Mouse (Mus musculus): ENCODE results near the gene Tesmin. TPM values are rescaled to one million over a fixed set of nuclear protein-coding genes. Genes with fewer than 3 reads are reported as not detected.
A peak's percentile ranks its signal among the peaks of the same experiment; 100 is the strongest.

Gene Tesmin
- polyA plus RNA-seq, 1 experiment from 2014 or later = 0.36 TPM

GRCm38 (mm10) chr19:3388061-3388460 is 596 bp upstream of the Tesmin start:
- peaks cover 8% of the 10 kb centered on the region; the same call in 1 of the 2 replicates for H3K36me3 ChIP-seq (ENCODE audit: insufficient read depth, low read length)
- H3K27ac ChIP-seq (ENCODE audit: low read length) = no peak overlapping the region
- 74% methylated on average over 5 of the region's 6 CpGs for WGBS
- H3K4me3 ChIP-seq (ENCODE audit: low read length) = no peak overlapping the region
- no peaks in the 10 kb centered on the region for H3K27me3 ChIP-seq (ENCODE audit: insufficient read depth, low read length)
- H3K4me1 ChIP-seq (ENCODE audit: insufficient read depth, low read length) = peaks cover 6% of the 10 kb centered on the region
- H3K9ac ChIP-seq (replicated peaks; ENCODE audit: low read length) = no peak overlapping the region
- no peak overlapping the region for H3K4me2 ChIP-seq (replicated peaks; ENCODE audit: low read depth, low read length)
- ATAC-seq (ENCODE audit: low FRiP score, low TSS enrichment) = no peak
- peaks cover 5% of the 10 kb centered on the region; the same call in 1 of the 2 replicates for H3K9me3 ChIP-seq (ENCODE audit: low read length)

DNA sequence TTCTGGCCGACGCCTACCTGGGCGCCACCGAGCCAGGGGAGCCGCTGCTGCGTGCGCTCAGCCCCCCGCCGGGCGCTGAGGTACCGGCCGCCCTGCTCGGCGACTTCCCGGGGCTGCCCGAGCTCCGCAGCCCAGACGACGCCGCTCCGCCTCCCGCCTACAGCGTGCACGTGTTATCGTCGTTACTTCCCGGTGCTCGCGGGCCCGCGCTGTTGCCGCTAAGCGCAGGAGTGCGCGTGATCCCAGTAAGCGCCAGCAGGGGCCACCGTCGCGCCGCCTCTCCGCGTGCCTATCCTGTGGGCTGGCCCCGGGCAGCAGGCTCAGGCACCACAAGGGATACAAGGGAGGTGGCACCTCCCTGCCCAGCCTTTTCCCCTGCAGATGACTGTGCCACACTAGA is 432 bp downstream of the Tesmin start:
- H3K27ac ChIP-seq (ENCODE audit: low read length) = no peak overlapping the region
- H3K36me3 ChIP-seq (ENCODE audit: insufficient read depth, low read length) = peaks cover 5% of the 10 kb centered on the region; the same call in 1 of the 2 replicates
- peak; percentile 96 for ATAC-seq (ENCODE audit: low FRiP score, low TSS enrichment)
- peaks cover 6% of the 10 kb centered on the region for H3K4me1 ChIP-seq (ENCODE audit: insufficient read depth, low read length)
- peak overlapping the region; percentile 87 for H3K4me2 ChIP-seq (replicated peaks; ENCODE audit: low read depth, low read length)
- no peaks in the 10 kb centered on the region for H3K27me3 ChIP-seq (ENCODE audit: insufficient read depth, low read length)
- peak overlapping the region; percentile 50 for H3K4me3 ChIP-seq (ENCODE audit: low read length)
- WGBS = 0% methylated on average over 42 of the region's 43 CpGs
- peaks cover 5% of the 10 kb centered on the region; the same call in 1 of the 2 replicates for H3K9me3 ChIP-seq (ENCODE audit: low read length)
- peak overlapping the region; percentile 65 for H3K9ac ChIP-seq (replicated peaks; ENCODE audit: low read length)

DNA sequence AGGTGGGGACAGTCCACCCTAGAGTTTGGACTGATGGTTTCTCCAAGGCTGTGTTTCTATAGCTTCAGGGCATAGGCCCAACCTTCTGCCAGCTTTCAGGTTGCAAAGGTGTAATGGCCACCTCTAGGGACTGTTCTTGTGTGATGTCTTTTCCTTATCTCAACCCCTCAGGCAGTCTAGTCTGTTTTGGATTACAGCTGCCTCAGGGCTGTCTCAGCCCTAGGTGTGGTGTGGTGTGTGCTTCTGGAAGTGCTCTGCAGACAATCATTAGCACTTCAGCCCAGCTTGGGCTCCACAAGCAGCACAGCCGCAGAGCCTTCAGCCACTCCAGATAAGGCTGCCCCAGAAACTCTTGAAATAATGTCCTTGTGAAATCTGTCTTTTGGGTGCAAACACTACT is 3.7 kb downstream of the Tesmin start:
- no peak overlapping the region for H3K27ac ChIP-seq (ENCODE audit: low read length)
- WGBS = 94% methylated on average over 1 of the region's 1 CpGs
- H3K9me3 ChIP-seq (ENCODE audit: low read length) = peaks cover 5% of the 10 kb centered on the region; the same call in 1 of the 2 replicates

DNA sequence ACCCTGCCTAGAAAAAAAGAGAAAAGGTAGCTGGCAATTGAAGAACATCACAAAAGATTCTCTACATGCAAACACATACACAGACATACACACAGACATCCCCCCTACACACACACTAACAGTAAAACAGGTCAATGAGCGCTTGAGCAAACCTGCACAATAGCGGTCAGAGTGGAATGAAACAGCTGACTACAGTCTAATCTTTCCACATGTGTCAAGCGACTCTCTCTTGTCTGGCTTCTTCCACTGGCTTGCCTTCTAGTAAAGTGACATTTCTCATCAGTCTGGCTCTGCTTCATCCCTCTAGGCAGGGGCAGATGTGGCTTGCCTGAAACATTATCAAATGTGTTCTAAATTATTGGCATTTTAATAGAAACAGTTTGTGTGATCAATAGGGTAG is 5.6 kb downstream of the Tesmin start:
- H3K27ac ChIP-seq (ENCODE audit: low read length) = no peak overlapping the region
- H3K9ac ChIP-seq (replicated peaks; ENCODE audit: low read length) = no peak overlapping the region
- WGBS = 80% methylated on average over 3 of the region's 3 CpGs
- H3K4me3 ChIP-seq (ENCODE audit: low read length) = no peak overlapping the region
- no peaks in the 10 kb centered on the region for H3K36me3 ChIP-seq (ENCODE audit: insufficient read depth, low read length)
- H3K4me2 ChIP-seq (replicated peaks; ENCODE audit: low read depth, low read length) = no peak overlapping the region
- no peaks in the 10 kb centered on the region for H3K27me3 ChIP-seq (ENCODE audit: insufficient read depth, low read length)
- H3K9me3 ChIP-seq (ENCODE audit: low read length) = peaks cover 5% of the 10 kb centered on the region; the same call in 1 of the 2 replicates
- ATAC-seq (ENCODE audit: low FRiP score, low TSS enrichment) = no peak
- peaks cover 2% of the 10 kb centered on the region for H3K4me1 ChIP-seq (ENCODE audit: insufficient read depth, low read length)

More for the DNA sequence above, 3.7 kb downstream of the Tesmin start:
- H3K27me3 ChIP-seq (ENCODE audit: insufficient read depth, low read length) = no peaks in the 10 kb centered on the region
- peaks cover 6% of the 10 kb centered on the region for H3K4me1 ChIP-seq (ENCODE audit: insufficient read depth, low read length)
- no peak for ATAC-seq (ENCODE audit: low FRiP score, low TSS enrichment)
- no peak overlapping the region for H3K4me2 ChIP-seq (replicated peaks; ENCODE audit: low read depth, low read length)
- H3K36me3 ChIP-seq (ENCODE audit: insufficient read depth, low read length) = no peaks in the 10 kb centered on the region
- no peak overlapping the region for H3K4me3 ChIP-seq (ENCODE audit: low read length)
- no peak overlapping the region for H3K9ac ChIP-seq (replicated peaks; ENCODE audit: low read length)

GRCm38 (mm10) chr19:3400057-3400456 is 11.4 kb downstream of the Tesmin start:
- Histone ChIP-seq H3K27me3 (ENCODE audit: insufficient read depth, low read length) (no peaks in the 10 kb centered on the region), H3K27ac (ENCODE audit: low read length) (no peak overlapping the region), H3K4me1 (ENCODE audit: insufficient read depth, low read length) (no peaks in the 10 kb centered on the region), H3K9ac (replicated peaks; ENCODE audit: low read length) (no peak overlapping the region), H3K9me3 (ENCODE audit: low read length) (no peaks in the 10 kb centered on the region), H3K4me3 (ENCODE audit: low read length) (no peak overlapping the region), H3K4me2 (replicated peaks; ENCODE audit: low read depth, low read length) (no peak overlapping the region), H3K36me3 (ENCODE audit: insufficient read depth, low read length) (no peaks in the 10 kb centered on the region)
- WGBS = 48% methylated on average over 4 of the region's 4 CpGs
- no peak for ATAC-seq (ENCODE audit: low FRiP score, low TSS enrichment)

- no peak overlapping the region for H3K4me2 ChIP-seq (replicated peaks; ENCODE audit: low read depth, low read length)
- H3K9ac ChIP-seq (replicated peaks; ENCODE audit: low read length) = no peak overlapping the region
These were observed 12.8 kb downstream of the Tesmin start for GRCm38 (mm10) chr19:3401504-3401903.

DNA sequence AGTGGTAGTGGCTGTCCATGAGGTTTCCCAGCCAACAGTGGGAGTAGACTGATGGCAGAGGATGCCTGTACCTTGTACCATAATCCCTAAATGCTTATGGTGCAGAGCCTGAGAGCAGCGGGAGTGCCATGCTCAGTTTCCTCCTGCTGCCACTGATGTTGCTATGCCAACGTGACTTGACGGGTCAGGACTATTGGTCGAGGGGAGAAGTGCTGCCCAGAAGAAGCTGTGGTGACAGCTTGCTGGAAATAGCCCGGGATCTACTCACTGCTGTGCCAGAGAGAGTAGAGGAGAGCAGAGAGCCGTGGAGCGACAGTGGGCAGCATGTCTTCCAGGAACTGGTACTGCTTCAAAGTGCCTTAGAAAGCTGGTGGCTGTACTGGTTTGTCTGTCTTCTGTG is 13.3 kb downstream of the Tesmin start:
- Histone ChIP-seq H3K4me1 (ENCODE audit: insufficient read depth, low read length) (no peaks in the 10 kb centered on the region), H3K9ac (replicated peaks; ENCODE audit: low read length) (no peak overlapping the region), H3K27ac (ENCODE audit: low read length) (no peak overlapping the region), H3K9me3 (ENCODE audit: low read length) (no peaks in the 10 kb centered on the region), H3K4me3 (ENCODE audit: low read length) (no peak overlapping the region), H3K4me2 (replicated peaks; ENCODE audit: low read depth, low read length) (no peak overlapping the region), H3K36me3 (ENCODE audit: insufficient read depth, low read length) (no peaks in the 10 kb centered on the region), H3K27me3 (ENCODE audit: insufficient read depth, low read length) (no peaks in the 10 kb centered on the region)
- no peak for ATAC-seq (ENCODE audit: low FRiP score, low TSS enrichment)
- WGBS = 52% methylated on average over 7 of the region's 7 CpGs

More at GRCm38 (mm10) chr19:3401504-3401903, 12.8 kb downstream of the Tesmin start:
- no peaks in the 10 kb centered on the region for H3K36me3 ChIP-seq (ENCODE audit: insufficient read depth, low read length)
- H3K4me1 ChIP-seq (ENCODE audit: insufficient read depth, low read length) = no peaks in the 10 kb centered on the region
- no peak for ATAC-seq (ENCODE audit: low FRiP score, low TSS enrichment)
- no peaks in the 10 kb centered on the region for H3K9me3 ChIP-seq (ENCODE audit: low read length)
- WGBS = 88% methylated on average over 7 of the region's 7 CpGs
- H3K27me3 ChIP-seq (ENCODE audit: insufficient read depth, low read length) = no peaks in the 10 kb centered on the region
- H3K4me3 ChIP-seq (ENCODE audit: low read length) = no peak overlapping the region
- no peak overlapping the region for H3K27ac ChIP-seq (ENCODE audit: low read length)

DNA sequence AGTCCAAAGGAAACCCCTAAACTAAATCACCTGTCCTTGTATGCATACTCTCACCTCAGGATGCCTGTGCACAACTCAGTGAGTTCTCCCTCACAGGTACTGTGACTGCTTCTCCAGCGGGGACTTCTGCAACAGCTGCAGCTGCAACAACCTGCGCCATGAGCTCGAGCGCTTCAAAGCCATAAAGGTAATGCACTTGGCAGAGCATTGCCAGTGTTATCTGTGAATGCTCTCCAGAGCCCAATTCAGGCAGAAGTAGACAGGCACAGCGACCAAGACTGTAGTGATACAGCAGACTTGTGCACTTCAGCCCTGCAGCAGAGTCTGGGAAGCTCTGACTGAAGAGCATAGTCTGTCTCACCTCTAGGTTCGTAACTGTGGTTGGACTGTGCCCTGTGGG is 13.7 kb downstream of the Tesmin start:
- no peak overlapping the region for H3K9ac ChIP-seq (replicated peaks; ENCODE audit: low read length)
- H3K4me2 ChIP-seq (replicated peaks; ENCODE audit: low read depth, low read length) = no peak overlapping the region
- no peaks in the 10 kb centered on the region for H3K9me3 ChIP-seq (ENCODE audit: low read length)
- H3K4me3 ChIP-seq (ENCODE audit: low read length) = no peak overlapping the region
- no peak overlapping the region for H3K27ac ChIP-seq (ENCODE audit: low read length)
- no peak for ATAC-seq (ENCODE audit: low FRiP score, low TSS enrichment)
- no peaks in the 10 kb centered on the region for H3K36me3 ChIP-seq (ENCODE audit: insufficient read depth, low read length)
- H3K27me3 ChIP-seq (ENCODE audit: insufficient read depth, low read length) = no peaks in the 10 kb centered on the region
- 78% methylated on average over 6 of the region's 6 CpGs for WGBS
- no peaks in the 10 kb centered on the region for H3K4me1 ChIP-seq (ENCODE audit: insufficient read depth, low read length)

DNA sequence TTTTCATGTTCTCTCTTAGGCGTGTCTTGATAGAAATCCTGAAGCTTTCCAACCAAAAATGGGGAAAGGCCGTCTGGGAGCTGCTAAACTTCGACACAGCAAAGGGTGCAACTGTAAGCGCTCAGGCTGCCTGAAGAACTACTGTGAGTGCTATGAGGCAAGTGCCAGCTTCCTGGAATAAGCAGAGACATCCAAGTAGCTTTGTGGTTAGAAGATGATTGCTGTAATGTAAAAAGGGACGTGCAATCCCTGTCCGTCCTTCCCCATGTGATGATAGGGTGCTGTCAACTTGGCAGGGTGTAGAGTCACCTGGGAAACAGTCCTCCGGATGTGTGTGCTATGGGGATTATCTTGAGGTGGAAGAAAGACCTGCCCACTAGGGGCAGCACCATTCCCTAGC is 15.4 kb downstream of the Tesmin start:
- Histone ChIP-seq H3K4me1 (ENCODE audit: insufficient read depth, low read length) (no peaks in the 10 kb centered on the region), H3K4me3 (ENCODE audit: low read length) (no peak overlapping the region), H3K27me3 (ENCODE audit: insufficient read depth, low read length) (no peaks in the 10 kb centered on the region), H3K9ac (replicated peaks; ENCODE audit: low read length) (no peak overlapping the region), H3K4me2 (replicated peaks; ENCODE audit: low read depth, low read length) (no peak overlapping the region), H3K9me3 (ENCODE audit: low read length) (no peaks in the 10 kb centered on the region), H3K27ac (ENCODE audit: low read length) (no peak overlapping the region), H3K36me3 (ENCODE audit: insufficient read depth, low read length) (no peaks in the 10 kb centered on the region)
- no peak for ATAC-seq (ENCODE audit: low FRiP score, low TSS enrichment)
- 87% methylated on average over 7 of the region's 7 CpGs for WGBS

DNA sequence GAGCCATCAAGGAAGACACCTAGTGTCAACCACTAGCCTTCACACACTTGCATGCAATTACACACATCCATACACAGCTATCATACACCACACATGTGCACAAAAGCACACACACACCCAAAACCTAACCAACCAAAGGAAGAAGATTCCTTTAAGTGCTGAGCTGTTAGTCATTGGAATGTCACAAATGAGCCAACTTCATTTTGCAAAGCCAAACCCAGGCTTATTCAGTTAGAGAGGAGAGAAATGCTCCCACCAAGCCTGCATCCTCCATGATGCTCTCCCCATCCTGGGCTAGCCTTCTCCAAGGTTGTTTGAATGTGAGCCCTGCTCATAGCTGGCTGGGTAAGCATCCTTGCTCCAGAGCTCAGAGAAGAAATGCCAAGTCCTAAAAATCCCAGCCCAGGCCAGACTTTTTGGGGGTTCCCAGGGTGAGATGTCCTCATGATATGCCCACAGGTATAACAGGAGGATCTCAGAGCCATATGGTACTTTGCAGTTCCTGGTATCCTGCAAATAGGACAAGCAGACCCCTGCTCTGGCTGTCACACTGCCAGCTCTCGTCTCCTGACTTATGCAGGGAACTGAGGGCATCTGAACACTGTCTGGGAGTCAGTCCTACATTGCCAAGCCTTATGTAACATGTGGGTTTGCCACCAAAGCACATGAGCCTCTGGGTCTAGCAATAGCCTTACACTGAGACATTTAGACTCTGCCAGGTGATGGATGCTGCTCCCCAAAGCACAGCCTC is 17.0 kb downstream of the Tesmin start:
- no peaks in the 10 kb centered on the region for H3K27me3 ChIP-seq (ENCODE audit: insufficient read depth, low read length)
- ATAC-seq (ENCODE audit: low FRiP score, low TSS enrichment) = no peak
- no peak overlapping the region for H3K27ac ChIP-seq (ENCODE audit: low read length)
- WGBS = 61% methylated on average over 1 of the region's 1 CpGs
- no peak overlapping the region for H3K4me3 ChIP-seq (ENCODE audit: low read length)
- H3K9ac ChIP-seq (replicated peaks; ENCODE audit: low read length) = no peak overlapping the region
- H3K9me3 ChIP-seq (ENCODE audit: low read length) = no peaks in the 10 kb centered on the region
- no peaks in the 10 kb centered on the region for H3K36me3 ChIP-seq (ENCODE audit: insufficient read depth, low read length)
- H3K4me2 ChIP-seq (replicated peaks; ENCODE audit: low read depth, low read length) = no peak overlapping the region
- H3K4me1 ChIP-seq (ENCODE audit: insufficient read depth, low read length) = no peaks in the 10 kb centered on the region

Measured in kidney, embryonic 16.5 days (tissue).